Mouse (Mus musculus): ENCODE results near the gene Znhit6. TPM values are rescaled to one million over a fixed set of nuclear protein-coding genes. Genes with fewer than 3 reads are reported as not detected.
A peak's percentile ranks its signal among the peaks of the same experiment; 100 is the strongest.

Znhit6 gene
- 25.9 and 27.9 TPM in 2 replicates for polyA plus RNA-seq (2015; fragmentation: Nextera tagmentation; extraction: Ambion mirVana)

DNA sequence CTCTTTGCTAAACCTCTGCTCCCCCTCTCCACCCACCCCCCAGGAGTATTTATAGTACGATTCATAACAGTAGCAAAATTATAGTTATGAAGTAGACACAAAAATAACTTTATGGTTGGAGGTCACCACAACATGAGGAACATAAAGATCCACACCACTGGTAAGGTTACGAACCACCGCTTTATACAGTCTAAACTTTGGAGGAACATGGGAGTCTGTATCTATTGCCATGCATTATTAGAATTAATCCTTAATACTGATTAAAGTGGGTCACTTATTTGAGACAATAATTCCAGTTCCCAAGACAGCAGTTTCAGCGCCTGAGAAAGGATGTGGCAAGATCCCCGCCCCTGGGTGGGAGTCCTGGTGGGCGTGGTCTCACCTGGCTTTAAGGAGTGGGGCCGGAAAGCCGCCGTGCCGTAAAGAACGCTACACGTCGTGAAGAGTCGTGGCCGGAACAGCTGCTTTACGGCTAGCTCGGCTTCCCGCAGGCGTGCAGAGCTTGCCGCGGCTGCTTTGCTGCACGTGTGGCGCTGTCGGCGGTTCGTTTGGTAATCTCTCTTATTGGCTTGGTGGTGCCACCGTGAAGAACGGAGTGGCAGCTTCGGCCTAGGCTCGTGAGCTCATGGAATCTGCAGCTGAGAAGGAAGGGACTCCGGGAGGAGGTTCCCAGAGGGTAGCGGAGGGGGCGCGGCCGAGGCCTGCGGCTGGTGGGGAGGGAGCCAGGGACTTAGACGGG lies at the start of gene Znhit6:
Gene Znhit6, plus strand, starts transcription at position 463 of the 739 bp plus-strand sequence.
- Histone ChIP-seq H3K4me2 (ENCODE audit: low read depth, low read length) (peak within 1 kb of the TSS; percentile 73), H3K4me1 (replicated peaks; ENCODE audit: control insufficient read depth, insufficient read depth, low read length) (peaks cover 11% of the 10 kb centered on the region), H3K36me3 (ENCODE audit: control insufficient read depth, insufficient read depth, low read length) (peaks cover 16% of the 10 kb centered on the region), H3K9me3 (ENCODE audit: control insufficient read depth, low read length) (no peaks in the 10 kb centered on the region), H3K4me3 (ENCODE audit: low read length) (peak within 1 kb of the TSS; percentile 93), H3K27ac (ENCODE audit: low read length) (peak within 1 kb of the TSS; percentile 47; the same call in 1 of the 2 replicates), H3K27me3 (ENCODE audit: control insufficient read depth, insufficient read depth, low read depth, low read length) (no peaks in the 10 kb centered on the region), H3K9ac (ENCODE audit: low read length) (peak within 1 kb of the TSS; percentile 80)
- WGBS = 5% methylated on average over 37 of the region's 37 CpGs
- peak; percentile 93 for ATAC-seq (ENCODE audit: low read depth)

DNA sequence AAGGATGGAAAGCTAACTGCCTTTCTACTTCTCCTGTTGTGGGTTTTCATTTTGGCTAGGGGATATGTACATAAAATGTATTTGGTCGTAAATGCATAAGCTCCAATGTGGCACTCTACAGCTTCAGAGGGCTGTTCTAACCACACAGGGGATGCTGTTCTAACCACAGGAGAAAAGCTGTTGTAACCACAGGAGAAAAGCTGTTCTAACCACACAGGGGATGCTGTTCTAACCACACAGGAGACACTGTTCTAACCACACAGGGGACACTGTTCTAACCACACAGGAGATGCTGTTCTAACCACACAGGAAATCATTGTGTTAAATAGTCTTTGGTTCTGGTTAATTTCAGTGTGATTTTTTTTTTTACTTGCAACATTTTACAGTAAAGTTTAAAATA lies 38.1 kb upstream of the Znhit6 start:
- H3K4me3 ChIP-seq (ENCODE audit: low read length) = no peak overlapping the region
- H3K4me2 ChIP-seq (ENCODE audit: low read depth, low read length) = no peak overlapping the region
- no peaks in the 10 kb centered on the region for H3K9me3 ChIP-seq (ENCODE audit: control insufficient read depth, low read length)
- no peaks in the 10 kb centered on the region for H3K36me3 ChIP-seq (ENCODE audit: control insufficient read depth, insufficient read depth, low read length)
- no peak for ATAC-seq (ENCODE audit: low read depth)
- no peaks in the 10 kb centered on the region for H3K27me3 ChIP-seq (ENCODE audit: control insufficient read depth, insufficient read depth, low read depth, low read length)
- H3K9ac ChIP-seq (ENCODE audit: low read length) = no peak overlapping the region
- 76% methylated on average over 1 of the region's 1 CpGs for WGBS
- no peak overlapping the region for H3K27ac ChIP-seq (ENCODE audit: low read length)
- H3K4me1 ChIP-seq (replicated peaks; ENCODE audit: control insufficient read depth, insufficient read depth, low read length) = no peaks in the 10 kb centered on the region

DNA sequence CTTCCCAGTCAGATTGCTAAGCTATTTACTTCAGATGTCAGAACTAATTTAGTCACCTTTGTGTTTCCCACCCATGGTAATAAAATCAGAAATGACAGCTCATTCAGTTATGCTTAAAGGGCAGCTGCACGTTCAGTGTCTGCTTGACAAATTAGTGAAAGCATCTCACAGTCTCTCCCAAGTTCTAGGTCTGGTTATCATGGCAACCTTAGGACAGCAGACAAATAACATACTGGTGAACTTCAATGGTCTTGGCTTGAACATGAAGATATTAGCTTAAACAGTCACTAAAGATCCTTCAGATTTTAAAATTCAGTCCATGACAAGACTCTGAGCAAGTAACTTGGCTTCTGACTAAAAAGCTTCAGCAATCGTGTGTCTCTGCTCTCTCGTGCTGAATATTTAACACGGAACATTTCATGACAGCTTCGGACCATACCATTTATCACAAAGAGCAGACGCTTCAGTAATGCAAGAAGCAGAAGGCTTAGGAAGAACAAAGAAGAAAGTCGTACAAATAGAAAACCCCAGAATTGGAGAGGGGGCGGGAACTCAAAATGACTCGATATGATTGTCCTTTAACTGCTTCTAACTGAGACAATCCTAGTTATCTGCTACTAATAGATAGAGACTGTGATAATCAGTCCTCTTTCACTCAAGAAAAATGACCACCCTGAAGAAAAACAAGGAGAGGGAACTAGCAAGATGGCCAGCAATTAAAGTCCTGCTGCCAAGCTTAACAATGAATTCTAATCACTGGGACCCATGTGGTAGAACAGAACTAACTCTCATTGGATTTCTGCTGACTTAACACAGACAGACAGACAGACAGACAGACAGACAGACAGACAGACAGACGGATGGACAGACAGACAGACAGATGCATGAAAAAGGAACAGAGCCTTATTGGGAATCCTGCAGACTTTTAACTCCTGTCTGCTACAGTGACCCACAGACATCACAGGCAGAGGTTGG lies 27.3 kb upstream of the Znhit6 start:
- Histone ChIP-seq H3K4me2 (ENCODE audit: low read depth, low read length) (no peak overlapping the region), H3K9me3 (ENCODE audit: control insufficient read depth, low read length) (no peaks in the 10 kb centered on the region), H3K4me1 (replicated peaks; ENCODE audit: control insufficient read depth, insufficient read depth, low read length) (no peaks in the 10 kb centered on the region), H3K4me3 (ENCODE audit: low read length) (no peak overlapping the region), H3K9ac (ENCODE audit: low read length) (no peak overlapping the region), H3K27me3 (ENCODE audit: control insufficient read depth, insufficient read depth, low read depth, low read length) (no peaks in the 10 kb centered on the region), H3K27ac (ENCODE audit: low read length) (no peak overlapping the region), H3K36me3 (ENCODE audit: control insufficient read depth, insufficient read depth, low read length) (no peaks in the 10 kb centered on the region)
- WGBS = 65% methylated on average over 10 of the region's 10 CpGs
- ATAC-seq (ENCODE audit: low read depth) = no peak

GRCm38 (mm10) chr3:145550216-145550615 lies 25.8 kb upstream of the Znhit6 start:
- Histone ChIP-seq H3K9me3 (ENCODE audit: control insufficient read depth, low read length) (no peaks in the 10 kb centered on the region), H3K27ac (ENCODE audit: low read length) (no peak overlapping the region), H3K36me3 (ENCODE audit: control insufficient read depth, insufficient read depth, low read length) (no peaks in the 10 kb centered on the region), H3K4me2 (ENCODE audit: low read depth, low read length) (no peak overlapping the region), H3K27me3 (ENCODE audit: control insufficient read depth, insufficient read depth, low read depth, low read length) (no peaks in the 10 kb centered on the region), H3K4me1 (replicated peaks; ENCODE audit: control insufficient read depth, insufficient read depth, low read length) (no peaks in the 10 kb centered on the region), H3K4me3 (ENCODE audit: low read length) (no peak overlapping the region), H3K9ac (ENCODE audit: low read length) (no peak overlapping the region)
- WGBS = 69% methylated on average over 3 of the region's 3 CpGs
- ATAC-seq (ENCODE audit: low read depth) = no peak

DNA sequence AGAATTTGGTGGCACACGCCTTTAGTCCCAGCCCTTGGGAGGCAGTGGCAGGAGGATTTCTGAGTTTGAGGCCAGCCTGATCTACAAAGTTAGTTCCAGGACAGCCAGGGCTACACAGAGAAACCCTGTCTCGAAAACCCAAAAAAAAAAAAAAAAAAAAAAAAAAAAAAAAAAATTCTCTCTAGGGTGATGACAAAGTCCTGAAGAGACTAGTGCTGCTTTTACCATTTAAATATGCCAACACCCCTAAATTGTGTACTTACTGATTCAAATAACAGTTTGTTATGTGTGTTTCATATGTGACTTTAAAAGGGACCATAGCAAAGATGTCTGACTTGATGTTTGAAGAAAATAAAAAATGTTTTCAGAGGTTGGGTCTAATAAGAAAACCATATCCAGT lies 21.6 kb upstream of the Znhit6 start:
- H3K27ac ChIP-seq (ENCODE audit: low read length) = no peak overlapping the region
- H3K4me2 ChIP-seq (ENCODE audit: low read depth, low read length) = no peak overlapping the region
- no peaks in the 10 kb centered on the region for H3K27me3 ChIP-seq (ENCODE audit: control insufficient read depth, insufficient read depth, low read depth, low read length)
- no peaks in the 10 kb centered on the region for H3K36me3 ChIP-seq (ENCODE audit: control insufficient read depth, insufficient read depth, low read length)
- no peaks in the 10 kb centered on the region for H3K9me3 ChIP-seq (ENCODE audit: control insufficient read depth, low read length)
- H3K4me3 ChIP-seq (ENCODE audit: low read length) = no peak overlapping the region
- H3K4me1 ChIP-seq (replicated peaks; ENCODE audit: control insufficient read depth, insufficient read depth, low read length) = no peaks in the 10 kb centered on the region
- 86% methylated on average over 1 of the region's 2 CpGs for WGBS
- no peak overlapping the region for H3K9ac ChIP-seq (ENCODE audit: low read length)
- ATAC-seq (ENCODE audit: low read depth) = no peak

GRCm38 (mm10) chr3:145556206-145556605 lies 19.8 kb upstream of the Znhit6 start:
- Histone ChIP-seq H3K36me3 (ENCODE audit: control insufficient read depth, insufficient read depth, low read length) (no peaks in the 10 kb centered on the region), H3K4me2 (ENCODE audit: low read depth, low read length) (no peak overlapping the region), H3K4me1 (replicated peaks; ENCODE audit: control insufficient read depth, insufficient read depth, low read length) (no peaks in the 10 kb centered on the region), H3K4me3 (ENCODE audit: low read length) (no peak overlapping the region), H3K9me3 (ENCODE audit: control insufficient read depth, low read length) (no peaks in the 10 kb centered on the region), H3K27me3 (ENCODE audit: control insufficient read depth, insufficient read depth, low read depth, low read length) (no peaks in the 10 kb centered on the region), H3K9ac (ENCODE audit: low read length) (no peak overlapping the region), H3K27ac (ENCODE audit: low read length) (no peak overlapping the region)
- ATAC-seq (ENCODE audit: low read depth) = no peak
- 86% methylated on average over 10 of the region's 10 CpGs for WGBS

GRCm38 (mm10) chr3:145559675-145560074 lies 16.3 kb upstream of the Znhit6 start:
- H3K27ac ChIP-seq (ENCODE audit: low read length) = no peak overlapping the region
- no peak overlapping the region for H3K9ac ChIP-seq (ENCODE audit: low read length)
- 83% methylated on average over 5 of the region's 5 CpGs for WGBS
- H3K4me3 ChIP-seq (ENCODE audit: low read length) = no peak overlapping the region
- ATAC-seq (ENCODE audit: low read depth) = no peak
- H3K4me1 ChIP-seq (replicated peaks; ENCODE audit: control insufficient read depth, insufficient read depth, low read length) = no peaks in the 10 kb centered on the region
- H3K36me3 ChIP-seq (ENCODE audit: control insufficient read depth, insufficient read depth, low read length) = no peaks in the 10 kb centered on the region
- no peak overlapping the region for H3K4me2 ChIP-seq (ENCODE audit: low read depth, low read length)
- H3K27me3 ChIP-seq (ENCODE audit: control insufficient read depth, insufficient read depth, low read depth, low read length) = no peaks in the 10 kb centered on the region
- no peaks in the 10 kb centered on the region for H3K9me3 ChIP-seq (ENCODE audit: control insufficient read depth, low read length)

GRCm38 (mm10) chr3:145560117-145560516 lies 15.9 kb upstream of the Znhit6 start:
- H3K4me1 ChIP-seq (replicated peaks; ENCODE audit: control insufficient read depth, insufficient read depth, low read length) = no peaks in the 10 kb centered on the region
- no peak overlapping the region for H3K4me2 ChIP-seq (ENCODE audit: low read depth, low read length)
- no peak for ATAC-seq (ENCODE audit: low read depth)
- no peaks in the 10 kb centered on the region for H3K27me3 ChIP-seq (ENCODE audit: control insufficient read depth, insufficient read depth, low read depth, low read length)
- no peaks in the 10 kb centered on the region for H3K9me3 ChIP-seq (ENCODE audit: control insufficient read depth, low read length)
- no peak overlapping the region for H3K9ac ChIP-seq (ENCODE audit: low read length)
- H3K27ac ChIP-seq (ENCODE audit: low read length) = no peak overlapping the region
- H3K4me3 ChIP-seq (ENCODE audit: low read length) = no peak overlapping the region
- H3K36me3 ChIP-seq (ENCODE audit: control insufficient read depth, insufficient read depth, low read length) = no peaks in the 10 kb centered on the region
- WGBS = 76% methylated on average over 4 of the region's 4 CpGs

DNA sequence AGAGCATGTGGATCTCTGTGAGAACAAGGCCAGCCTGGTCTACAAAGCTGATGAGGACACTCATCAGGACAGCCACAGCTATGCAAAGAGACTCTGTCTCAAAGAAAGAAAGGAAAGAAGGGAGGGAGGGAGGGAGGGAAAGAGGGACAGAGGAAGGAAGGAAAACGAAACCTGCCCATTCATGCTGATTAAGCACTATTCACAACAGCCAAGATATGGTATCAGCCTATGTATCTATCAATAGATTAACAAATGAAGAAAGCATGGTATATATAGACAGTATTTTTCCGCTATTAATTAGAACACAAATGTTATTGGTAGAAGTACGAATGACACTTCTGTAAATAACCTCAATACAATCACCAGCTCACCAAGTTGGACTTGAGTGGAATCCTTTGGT lies 1.5 kb upstream of the Znhit6 start:
- WGBS = 80% methylated on average over 3 of the region's 3 CpGs
- ATAC-seq (ENCODE audit: low read depth) = no peak
- Histone ChIP-seq H3K36me3 (ENCODE audit: control insufficient read depth, insufficient read depth, low read length) (peaks cover 9% of the 10 kb centered on the region), H3K27ac (ENCODE audit: low read length) (no peak overlapping the region), H3K27me3 (ENCODE audit: control insufficient read depth, insufficient read depth, low read depth, low read length) (no peaks in the 10 kb centered on the region), H3K4me2 (ENCODE audit: low read depth, low read length) (no peak overlapping the region), H3K9me3 (ENCODE audit: control insufficient read depth, low read length) (no peaks in the 10 kb centered on the region), H3K9ac (ENCODE audit: low read length) (no peak overlapping the region), H3K4me1 (replicated peaks; ENCODE audit: control insufficient read depth, insufficient read depth, low read length) (peaks cover 11% of the 10 kb centered on the region), H3K4me3 (ENCODE audit: low read length) (no peak overlapping the region)
